Mouse (Mus musculus): ENCODE data around the gene Olfr594. TPM values are rescaled to one million over a fixed set of nuclear protein-coding genes. Genes with fewer than 3 reads are reported as not detected.
"Not testable (repeated sequence)": the region's sequence is repeated elsewhere in the genome, so short reads cannot be mapped to it uniquely, and the experiment has no call there.

Gene Olfr594
- not detected for total RNA-seq (2021)

GRCm38 (mm10) chr7:103216696-103217095 lies at the start of gene Olfr594:
TSS of gene Olfr594 (plus strand) at chr7:103216996.
- DNase-seq (ENCODE audit: extremely low spot score in 1 of 2, low spot score in 1 of 2), result no peak

- DNase-seq (ENCODE audit: extremely low spot score in 1 of 2, low spot score in 1 of 2), result no peak
Observed at GRCm38 (mm10) chr7:103169697-103170096, 47.1 kb upstream of the Olfr594 start.

- DNase-seq (ENCODE audit: extremely low spot score in 1 of 2, low spot score in 1 of 2), result no peak
Observed at GRCm38 (mm10) chr7:103178240-103178639, 38.6 kb upstream of the Olfr594 start, which contains the start of gene Olfr591. TSS of gene Olfr591 (minus strand) at chr7:103178340.

- DNase-seq (ENCODE audit: extremely low spot score in 1 of 2, low spot score in 1 of 2), result not testable (repeated sequence)
Observed at GRCm38 (mm10) chr7:103184503-103184902, 32.3 kb upstream of the Olfr594 start, which contains the start of gene Olfr592. TSS of gene Olfr592 (plus strand) at chr7:103184803.

- no peak for DNase-seq (ENCODE audit: extremely low spot score in 1 of 2, low spot score in 1 of 2)
Observed at GRCm38 (mm10) chr7:103211562-103211961, 5.2 kb upstream of the Olfr594 start, which contains the start of gene Olfr593. TSS of gene Olfr593 (plus strand) at chr7:103211862.

GRCm38 (mm10) chr7:103212050-103212449 lies 4.7 kb upstream of the Olfr594 start:
- not testable (repeated sequence) for DNase-seq (ENCODE audit: extremely low spot score in 1 of 2, low spot score in 1 of 2)

GRCm38 (mm10) chr7:103252405-103252804 lies 35.6 kb downstream of the Olfr594 start, which contains the start of gene Usp17ld:
TSS of gene Usp17ld (minus strand) at chr7:103252505.
- DNase-seq (ENCODE audit: extremely low spot score in 1 of 2, low spot score in 1 of 2), result not testable (repeated sequence)

Small RNA genes within 50 kb of the gene (microRNA-seq; reads per million reads assigned to microRNA genes)
- 0 reads per million in 2 experiments for gene Gm23550
- gene Gm25171, result 0 reads per million in 2 experiments

Other genes with a start within 250 kb of the Olfr594 start
- not detected for gene Olfr577, start 241.1 kb upstream of the Olfr594 start, total RNA-seq (2021)
- not detected for gene Olfr578, start 227.7 kb upstream of the Olfr594 start, total RNA-seq (2021)
- not detected for gene Olfr582, start 179.0 kb upstream of the Olfr594 start, total RNA-seq (2021)
- gene Olfr583, start 165.7 kb upstream of the Olfr594 start, total RNA-seq (2021), result not detected
- not detected for gene Olfr584, start 135.1 kb upstream of the Olfr594 start, total RNA-seq (2021)
- not detected for gene Olfr585, start 119.3 kb upstream of the Olfr594 start, total RNA-seq (2021)
- not detected for gene Olfr586, start 91.4 kb upstream of the Olfr594 start, total RNA-seq (2021)
- gene Olfr588-ps1, start 76.1 kb upstream of the Olfr594 start, total RNA-seq (2021), result not detected
- gene Olfr589, start 60.6 kb upstream of the Olfr594 start, total RNA-seq (2021), result not detected
- gene Olfr591, start 38.7 kb upstream of the Olfr594 start, total RNA-seq (2021), result not detected
- gene Olfr592, start 32.2 kb upstream of the Olfr594 start, total RNA-seq (2021), result not detected
- not detected for gene Olfr593, start 5.1 kb upstream of the Olfr594 start, total RNA-seq (2021)
- gene Usp17ld, start 35.5 kb downstream of the Olfr594 start, total RNA-seq (2021), result not detected
- gene Olfr596, start 88.7 kb downstream of the Olfr594 start, total RNA-seq (2021), result not detected
- gene Olfr597, start 99.3 kb downstream of the Olfr594 start, total RNA-seq (2021), result not detected
- gene Olfr598, start 106.6 kb downstream of the Olfr594 start, total RNA-seq (2021), result not detected
- gene Olfr599, start 118.9 kb downstream of the Olfr594 start, total RNA-seq (2021), result not detected
- not detected for gene Olfr600, start 132.7 kb downstream of the Olfr594 start, total RNA-seq (2021)
- not detected for gene Olfr601, start 145.7 kb downstream of the Olfr594 start, total RNA-seq (2021)
- not detected for gene Olfr603, start 169.2 kb downstream of the Olfr594 start, total RNA-seq (2021)
- gene Usp17lc, start 198.1 kb downstream of the Olfr594 start, total RNA-seq (2021), result not detected
- not detected for gene Olfr605, start 228.4 kb downstream of the Olfr594 start, total RNA-seq (2021)
- not detected for gene Olfr606, start 232.1 kb downstream of the Olfr594 start, total RNA-seq (2021)
- gene Olfr607, start 247.2 kb downstream of the Olfr594 start, total RNA-seq (2021), result not detected